Mouse (Mus musculus) right cerebral cortex, postnatal 4 days (tissue): ENCODE data around the gene Zfp865.
"Not testable (repeated sequence)": the region's sequence is repeated elsewhere in the genome, so short reads cannot be mapped to it uniquely, and the experiment has no call there.

ENCODE experiments used
- DNase-seq: peaks from one replicate; pipeline ENCODE4 v3.0.0-alpha.2; 2022

Zfp865 gene

GRCm38 (mm10) chr7:5020000-5020681 lies at the start of gene Zfp865, which contains the start of gene Ccdc106:
Gene Zfp865, plus strand, starts transcription at chr7:5020376.
Gene Ccdc106, plus strand, starts transcription at chr7:5020553.
- DNase-seq = peak; percentile 99

GRCm38 (mm10) chr7:4971068-4971467 lies 49.1 kb upstream of the Zfp865 start, which contains the start of gene Sbk3:
Gene Sbk3, minus strand, starts transcription at chr7:4971168.
- no peak for DNase-seq

GRCm38 (mm10) chr7:4971710-4972109 lies 48.5 kb upstream of the Zfp865 start:
- DNase-seq = no peak

- DNase-seq = no peak
Measured at GRCm38 (mm10) chr7:4972321-4973047, 47.7 kb upstream of the Zfp865 start.

GRCm38 (mm10) chr7:4975455-4975854 lies 44.7 kb upstream of the Zfp865 start:
- DNase-seq = no peak

- DNase-seq = no peak
Measured at GRCm38 (mm10) chr7:4976832-4977231, 43.3 kb upstream of the Zfp865 start.

- no peak for DNase-seq
Measured at GRCm38 (mm10) chr7:4988250-4988649, 31.9 kb upstream of the Zfp865 start.

- DNase-seq = no peak
Measured at GRCm38 (mm10) chr7:4993347-4993998, 26.7 kb upstream of the Zfp865 start.

GRCm38 (mm10) chr7:4993999-4994788 lies 26.0 kb upstream of the Zfp865 start:
- DNase-seq = no peak

- no peak for DNase-seq
Measured at GRCm38 (mm10) chr7:4995268-4996002, 24.7 kb upstream of the Zfp865 start.

- peak; percentile 98 for DNase-seq
Measured at GRCm38 (mm10) chr7:4996003-4996895, 23.9 kb upstream of the Zfp865 start, which contains the start of gene Zfp579. Gene Zfp579, minus strand, starts transcription at chr7:4996158.

GRCm38 (mm10) chr7:4996934-4997333 lies 23.2 kb upstream of the Zfp865 start:
- no peak for DNase-seq

GRCm38 (mm10) chr7:4999876-5000275 lies 20.3 kb upstream of the Zfp865 start:
- no peak for DNase-seq

GRCm38 (mm10) chr7:5002876-5003275 lies 17.3 kb upstream of the Zfp865 start:
- not testable (repeated sequence) for DNase-seq

GRCm38 (mm10) chr7:5008229-5008628 lies 11.9 kb upstream of the Zfp865 start:
- DNase-seq = no peak

- DNase-seq = no peak
Measured at GRCm38 (mm10) chr7:5012681-5013513, 7.3 kb upstream of the Zfp865 start.

GRCm38 (mm10) chr7:5014251-5015117 lies 5.7 kb upstream of the Zfp865 start, which contains the start of the genes Zfp524 and Fiz1:
Gene Zfp524, plus strand, starts transcription at chr7:5014415.
Gene Fiz1, minus strand, starts transcription at chr7:5014697.
- peak; percentile 95 for DNase-seq

- DNase-seq = peak; percentile 95
Measured at GRCm38 (mm10) chr7:5015118-5016001, 4.8 kb upstream of the Zfp865 start, which contains the start of gene Gm44973. Gene Gm44973, plus strand, starts transcription at chr7:5015496.
